Mouse (Mus musculus) liver, embryonic 14.5 days (tissue): ENCODE data around the gene Atp1b2. TPM values are rescaled to one million over a fixed set of nuclear protein-coding genes. Genes with fewer than 3 reads are reported as not detected.

Experiments
- ATAC-seq: fragments of 200-750 bp; cut with Nextera tagmentation; 2 replicates; pipeline ENCODE4 v1.8.0; 2017; ENCODE audit warnings: moderate number of reproducible peaks, mild to moderate bottlenecking, moderate library complexity; ENCODE audit not compliant: insufficient read depth
- DNase-seq, 3 experiments: peaks; one replicate each; pipeline ENCODE4 v3.0.0-alpha.2; 2012 to 2013; ENCODE audit warnings: low read depth in 3 of 3, low spot score in 3 of 3
- H3K27ac ChIP-seq: fragments of 300-500 bp; sonication (generic); 2 replicates; pipeline ENCODE4 v1.5.1; 2014; ENCODE audit warnings: moderate library complexity, mild to moderate bottlenecking, control low read depth, inconsistent platforms
- H3K27me3 ChIP-seq: fragments of 300-500 bp; sonication (generic); 2 replicates; pipeline ENCODE4 v1.6.1; 2014; ENCODE audit warnings: mild to moderate bottlenecking, low read length, moderate library complexity; ENCODE audit not compliant: control insufficient read depth, insufficient read depth
- H3K36me3 ChIP-seq: fragments of 300-500 bp; sonication (generic); replicated peaks from 2 replicates; pipeline ENCODE4 v1.6.1; 2014; ENCODE audit warnings: low read depth; ENCODE audit not compliant: control insufficient read depth, insufficient read depth
- H3K4me1 ChIP-seq, 2 experiments: fragments of 200-500 bp in 1 of 2; fragments of 300-500 bp in 1 of 2; sonication (generic) in 1 of 2; replicated peaks; 2 replicates each; pipeline ENCODE4 v1.6.1; 2012 to 2014; ENCODE audit warnings: antibody characterized with exemption in 1 of 2, inconsistent platforms in 1 of 2, low read length in 1 of 2; ENCODE audit not compliant: control insufficient read depth in 2 of 2, insufficient read depth in 2 of 2
- H3K4me2 ChIP-seq: fragments of 300-500 bp; sonication (generic); 2 replicates; pipeline ENCODE4 v1.6.1; 2014; ENCODE audit warnings: low read depth, mild to moderate bottlenecking, control low read depth, moderate library complexity
- H3K4me3 ChIP-seq, 2 experiments: fragments of 200-500 bp in 1 of 2; fragments of 300-500 bp in 1 of 2; sonication (generic) in 1 of 2; 2 replicates each; pipeline ENCODE4 v1.5.1; 2012 to 2014; ENCODE audit warnings: low read depth in 2 of 2, low read length in 2 of 2, mild to moderate bottlenecking in 2 of 2, control low read depth in 1 of 2, inconsistent platforms in 1 of 2, moderate library complexity in 1 of 2; ENCODE audit not compliant: insufficient read depth in 1 of 2
- H3K9ac ChIP-seq: fragments of 300-500 bp; sonication (generic); replicated peaks from 2 replicates; pipeline ENCODE4 v1.6.1; 2014; ENCODE audit warnings: mild to moderate bottlenecking, control low read depth, moderate library complexity
- H3K9me3 ChIP-seq: fragments of 300-500 bp; sonication (generic); 2 replicates; pipeline ENCODE4 v1.6.1; 2016; ENCODE audit warnings: low read length, mixed read lengths; ENCODE audit not compliant: control insufficient read depth
- CTCF ChIP-seq: IDR thresholded peaks from 2 replicates; pipeline ENCODE4 v1.5.1; 2016; ENCODE audit warnings: antibody characterized with exemption, low read depth, control low read depth
- EP300 ChIP-seq: IDR thresholded peaks from 2 replicates; pipeline ENCODE4 v1.6.1; 2016; ENCODE audit warnings: antibody characterized with exemption, low read depth
- WGBS: fragments of 180-500 bp; shearing (Covaris S2); extraction: QIAGEN DNeasy Blood & Tissue Kit; methylation state at CpG from one replicate; pipeline ENCODE4 v1.1.7; 2014; ENCODE audit not compliant: insufficient replicate concordance; 5-methylcytosine and 5-hydroxymethylcytosine counted together
- polyA plus RNA-seq, 2 experiments: library from polyadenylated mRNA; depleted of rRNA in 1 of 2; stranded (reverse) in 1 of 2; unstranded in 1 of 2; fragments of >200 nt; fragmentation: Nextera tagmentation in 1 of 2; extraction: Ambion mirVana in 1 of 2; gene quantifications; 2 replicates each; pipeline versions ENCODE4 v1.2.1 to v1.2.3; 2012 to 2014

Atp1b2 gene
- polyA plus RNA-seq, 2 experiments, result 20.6 to 21.3 TPM

DNA sequence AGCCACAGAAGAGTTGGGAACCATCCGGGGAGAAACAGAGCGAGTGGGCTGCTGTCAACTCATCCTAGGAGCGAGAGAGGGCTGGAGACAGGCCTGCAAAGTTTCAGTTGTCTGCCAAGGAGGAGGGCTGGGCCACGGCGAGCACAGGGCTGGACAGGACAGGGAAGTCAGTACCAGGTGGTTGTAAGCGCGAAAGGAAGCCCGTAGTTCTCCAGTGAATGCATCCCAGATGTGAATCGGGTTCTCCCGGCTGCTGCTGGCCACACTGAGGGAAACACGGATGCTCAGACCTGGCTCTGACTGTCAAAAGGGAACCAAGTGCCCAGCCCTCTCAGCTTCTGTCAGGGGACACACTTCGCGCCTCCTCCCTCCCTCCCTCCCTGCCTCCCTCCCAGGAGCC is 42.4 kb downstream of the Atp1b2 start:
- TF ChIP-seq CTCF (no peak), EP300 (no peak)
- H3K36me3 ChIP-seq, result peaks cover 43% of the 10 kb centered on the region
- WGBS, result 86% methylated on average over 13 of the region's 13 CpGs
- DNase-seq (no peak), ATAC-seq (no peak)
- H3K9me3 ChIP-seq, result no peaks in the 10 kb centered on the region
- no peak overlapping the region for H3K27ac ChIP-seq
- no peak overlapping the region for H3K4me2 ChIP-seq
- H3K9ac ChIP-seq, result no peak overlapping the region
- H3K4me1 ChIP-seq, result peaks cover 0 to 8% of the 10 kb centered on the region in 2 experiments; a peak in 2 of 4 replicates
- no peak overlapping the region for H3K4me3 ChIP-seq
- peaks cover 26% of the 10 kb centered on the region for H3K27me3 ChIP-seq

DNA sequence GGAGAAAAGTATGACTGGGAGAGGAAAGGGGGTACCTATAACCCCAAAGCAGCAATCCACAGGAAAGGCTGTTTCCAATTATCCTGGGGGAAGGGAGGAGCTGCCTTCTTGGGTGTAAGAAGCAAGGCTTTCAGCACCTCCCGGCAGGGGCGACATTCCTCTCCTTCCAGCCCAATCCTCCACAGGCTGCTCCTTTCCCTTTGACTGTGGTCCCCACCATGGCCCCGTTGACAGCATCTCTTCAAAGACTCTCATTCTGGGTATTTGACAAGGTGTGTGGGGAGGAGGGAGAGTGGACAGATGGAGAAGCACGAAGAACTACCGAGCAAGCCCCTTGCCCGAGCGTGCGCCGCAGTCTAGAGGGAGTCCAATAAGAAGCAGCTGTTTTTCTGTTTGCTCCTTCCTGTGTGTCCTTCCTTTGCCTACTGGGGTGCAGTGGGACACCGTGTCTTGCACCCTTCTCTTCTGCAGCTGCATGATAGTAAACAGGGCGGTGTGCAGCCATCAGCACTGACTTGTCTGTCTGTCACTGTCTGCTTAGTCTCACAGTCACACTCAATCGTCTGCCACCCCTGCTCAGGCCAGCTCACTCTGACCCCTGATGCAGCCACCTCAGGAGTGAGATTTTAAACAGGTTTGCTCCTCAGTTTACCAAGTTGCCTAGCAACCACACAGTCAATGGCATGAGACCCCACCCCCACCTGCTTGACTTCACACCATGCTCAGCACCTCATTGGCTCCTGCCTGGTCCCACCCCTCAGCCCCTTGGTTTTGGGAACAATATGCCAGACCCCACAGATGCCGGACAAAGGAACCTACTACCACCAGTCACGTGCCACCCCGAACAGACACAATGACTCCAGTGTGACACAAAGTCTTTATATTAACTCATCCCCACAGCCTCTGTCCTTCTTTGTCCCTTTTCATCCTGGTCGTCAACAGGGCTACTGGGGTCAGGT is 44.6 kb downstream of the Atp1b2 start:
- Histone ChIP-seq H3K9ac (no peak overlapping the region), H3K36me3 (peaks cover 32% of the 10 kb centered on the region), H3K27ac (no peak overlapping the region), H3K27me3 (peaks cover 31% of the 10 kb centered on the region), H3K4me1 (peaks cover 0 to 8% of the 10 kb centered on the region in 2 experiments; a peak in 2 of 4 replicates), H3K4me3 (no peak overlapping the region), H3K9me3 (no peaks in the 10 kb centered on the region), H3K4me2 (no peak overlapping the region)
- TF ChIP-seq CTCF, result no peak
- DNase-seq, result no peak
- 65% methylated on average over 16 of the region's 16 CpGs for WGBS
- ATAC-seq, result no peak

GRCm38 (mm10) chr11:69559851-69560765 is 45.6 kb downstream of the Atp1b2 start, which contains the start of gene Efnb3:
Efnb3 (minus strand) TSS chr11:69560205.
- TF ChIP-seq EP300 (no peak), CTCF (no peak)
- peaks cover 22% of the 10 kb centered on the region for H3K36me3 ChIP-seq
- H3K4me3 ChIP-seq, result peak within 1 kb of the TSS; percentile 5 to 29; a peak in 3 of 4 replicates
- H3K9me3 ChIP-seq, result no peaks in the 10 kb centered on the region
- WGBS, result 5% methylated on average over 57 of the region's 59 CpGs
- H3K27ac ChIP-seq, result no peak within 1 kb of the TSS
- H3K4me1 ChIP-seq, result peaks cover 0 to 8% of the 10 kb centered on the region in 2 experiments; a peak in 2 of 4 replicates
- peak within 1 kb of the TSS; percentile 58 for H3K4me2 ChIP-seq
- DNase-seq (no peak), ATAC-seq (no peak)
- peaks cover 33% of the 10 kb centered on the region for H3K27me3 ChIP-seq
- H3K9ac ChIP-seq, result no peak within 1 kb of the TSS

- Histone ChIP-seq H3K9ac (no peak overlapping the region), H3K36me3 (peaks cover 19% of the 10 kb centered on the region; the same call in 1 of the 2 replicates), H3K9me3 (no peaks in the 10 kb centered on the region), H3K4me2 (no peak overlapping the region), H3K27ac (no peak overlapping the region), H3K27me3 (peaks cover 33% of the 10 kb centered on the region), H3K4me1 (peaks cover 0 to 8% of the 10 kb centered on the region in 2 experiments; a peak in 2 of 4 replicates), H3K4me3 (no peak overlapping the region)
- ATAC-seq, result no peak
- WGBS, result 15% methylated on average over 5 of the region's 5 CpGs
- DNase-seq, result no peak
- TF ChIP-seq EP300 (no peak), CTCF (no peak)
Measured at GRCm38 (mm10) chr11:69559183-69559582, 46.6 kb downstream of the Atp1b2 start.
